Mouse (Mus musculus): ENCODE measurements around the gene Mphosph9. TPM values are rescaled to one million over a fixed set of nuclear protein-coding genes. Genes with fewer than 3 reads are reported as not detected.

Mphosph9 gene
- total and polyA plus RNA-seq, 3 experiments: 5.6 to 9.8 (median 8.0) TPM

- in situ Hi-C loops (cut with MboI; ENCODE audit: low pct_ligation_motif_present, low pct_unique_long_range_greater_than_20kb, low sequenced_read_pairs) (no loop called here), dilution Hi-C loops (cut with MboI; ENCODE audit: extremely low pct_ligation_motif_present, extremely low pct_unique_long_range_greater_than_20kb, low sequenced_read_pairs) (no loop called here)
- TF ChIP-seq POLR2AphosphoS2 (IDR thresholded peaks at IDR 0.05; ENCODE audit: low read depth, low read length) (no peak), ZMIZ1 (IDR thresholded peaks at IDR 0.05; ENCODE audit: low read depth, low read length) (no peak), ZKSCAN1 (IDR thresholded peaks at IDR 0.05; ENCODE audit: borderline replicate concordance, low read depth, low read length) (no peak), GABPA (IDR thresholded peaks at IDR 0.05; ENCODE audit: insufficient replicate concordance, low read depth, low read length) (no peak), MYC (IDR thresholded peaks at IDR 0.05; ENCODE audit: low read depth, low read length) (no peak), ELF1 (IDR thresholded peaks at IDR 0.05; ENCODE audit: low read depth, low read length) (no peak), JUND (conservative IDR thresholded peaks at IDR 0.05; ENCODE audit: low read depth, low read length) (no peak), CHD1 (IDR thresholded peaks at IDR 0.05; ENCODE audit: low read depth, low read length) (no peak), CTCF (conservative IDR thresholded peaks at IDR 0.05 in 1 of 2, IDR thresholded peaks at IDR 0.05 in 1 of 2; ENCODE audit: low read depth in 2 of 2, low read length in 2 of 2) (no peak), SMC3 (IDR thresholded peaks at IDR 0.05; ENCODE audit: low read depth, low read length) (no peak), KAT2A (IDR thresholded peaks at IDR 0.05; ENCODE audit: insufficient replicate concordance, low read length) (no peak), JUN (IDR thresholded peaks at IDR 0.05; ENCODE audit: insufficient read depth, low read depth, low read length) (no peak), SIN3A (IDR thresholded peaks at IDR 0.05; ENCODE audit: low read length) (no peak), IRF4 (IDR thresholded peaks at IDR 0.05; ENCODE audit: low read depth, low read length) (no peak), RAD21 (IDR thresholded peaks at IDR 0.05; ENCODE audit: low read depth, low read length) (no peak), ZNF384 (IDR thresholded peaks at IDR 0.05; ENCODE audit: low read depth, low read length) (no peak), NELFE (IDR thresholded peaks at IDR 0.05; ENCODE audit: low read depth, low read length) (no peak), MXI1 (IDR thresholded peaks at IDR 0.05; ENCODE audit: low read depth, low read length) (no peak)
- Histone ChIP-seq H3K27me3 (replicated peaks) (no peaks in the 10 kb centered on the region), H3K27ac (ENCODE audit: insufficient read depth, low read depth) (no peak overlapping the region), H3K9me3 (replicated peaks; ENCODE audit: low read length) (peaks cover 3% of the 10 kb centered on the region), H3K9ac (ENCODE audit: insufficient read depth, low read depth) (no peak overlapping the region), H3K4me1 (ENCODE audit: control insufficient read depth in 1 of 2, insufficient read depth in 2 of 2) (0 out of 4 replicates have a peak, but pooled peaks cover 0 to 2% of the 10 kb centered on the region in 2 experiments), H3K36me3 (replicated peaks in 1 of 2; ENCODE audit: control insufficient read depth in 1 of 2, insufficient read depth in 1 of 2, low read length in 1 of 2) (peaks cover 5 to 46% of the 10 kb centered on the region in 2 experiments), H3K79me2 (replicated peaks; ENCODE audit: control insufficient read depth, extremely low read depth, insufficient read depth, poor library complexity, severe bottlenecking) (no peaks in the 10 kb centered on the region), H3K4me3 (replicated peaks in 1 of 3; ENCODE audit: low read depth in 2 of 3, low read length in 2 of 3, poor library complexity in 1 of 3) (no peak overlapping the region), H3K4me2 (ENCODE audit: insufficient read depth, low read depth, poor library complexity, severe bottlenecking) (no peak overlapping the region)
- DNase-seq (ENCODE audit: extremely low read depth): no peak
Observed at GRCm38 (mm10) chr5:124270226-124270625, 57.5 kb downstream of the Mphosph9 start.

GRCm38 (mm10) chr5:124269661-124270060 is 58.1 kb downstream of the Mphosph9 start:
- Histone ChIP-seq H3K79me2 (replicated peaks; ENCODE audit: control insufficient read depth, extremely low read depth, insufficient read depth, poor library complexity, severe bottlenecking) (no peaks in the 10 kb centered on the region), H3K9me3 (replicated peaks; ENCODE audit: low read length) (no peaks in the 10 kb centered on the region), H3K4me2 (ENCODE audit: insufficient read depth, low read depth, poor library complexity, severe bottlenecking) (no peak overlapping the region), H3K4me3 (replicated peaks in 1 of 3; ENCODE audit: low read depth in 2 of 3, low read length in 2 of 3, poor library complexity in 1 of 3) (no peak overlapping the region), H3K27ac (ENCODE audit: insufficient read depth, low read depth) (no peak overlapping the region), H3K4me1 (ENCODE audit: control insufficient read depth in 1 of 2, insufficient read depth in 2 of 2) (0 out of 4 replicates have a peak, but pooled peaks cover 0 to 2% of the 10 kb centered on the region in 2 experiments), H3K9ac (ENCODE audit: insufficient read depth, low read depth) (no peak overlapping the region), H3K27me3 (replicated peaks) (no peaks in the 10 kb centered on the region), H3K36me3 (replicated peaks in 1 of 2; ENCODE audit: control insufficient read depth in 1 of 2, insufficient read depth in 1 of 2, low read length in 1 of 2) (peaks cover 2 to 44% of the 10 kb centered on the region in 2 experiments)
- in situ Hi-C loops (cut with MboI; ENCODE audit: low pct_ligation_motif_present, low pct_unique_long_range_greater_than_20kb, low sequenced_read_pairs) (no loop called here), dilution Hi-C loops (cut with MboI; ENCODE audit: extremely low pct_ligation_motif_present, extremely low pct_unique_long_range_greater_than_20kb, low sequenced_read_pairs) (no loop called here)
- no peak for TF ChIP-seq TCF12 (IDR thresholded peaks at IDR 0.05; ENCODE audit: low read depth, low read length)
- no peak for TF ChIP-seq CHD1 (IDR thresholded peaks at IDR 0.05; ENCODE audit: low read depth, low read length)
- TF ChIP-seq BHLHE40 (IDR thresholded peaks at IDR 0.05; ENCODE audit: low read depth, low read length): no peak
- no peak for TF ChIP-seq ZMIZ1 (IDR thresholded peaks at IDR 0.05; ENCODE audit: low read depth, low read length)
- no peak for TF ChIP-seq EP300 (IDR thresholded peaks at IDR 0.05; ENCODE audit: low read length)
- no peak for TF ChIP-seq E2F4 (IDR thresholded peaks at IDR 0.05; ENCODE audit: insufficient replicate concordance, low read depth, low read length)
- TF ChIP-seq UBTF (IDR thresholded peaks at IDR 0.05; ENCODE audit: low read depth, low read length): no peak
- no peak for TF ChIP-seq SMC3 (IDR thresholded peaks at IDR 0.05; ENCODE audit: low read depth, low read length)
- TF ChIP-seq CTCF (conservative IDR thresholded peaks at IDR 0.05 in 1 of 2, IDR thresholded peaks at IDR 0.05 in 1 of 2; ENCODE audit: low read depth in 2 of 2, low read length in 2 of 2): no peak
- TF ChIP-seq HCFC1 (IDR thresholded peaks at IDR 0.05; ENCODE audit: low read depth, low read length): no peak
- DNase-seq (ENCODE audit: extremely low read depth): no peak

All from CH12.LX (cell line).